Mouse (Mus musculus) layer of hippocampus, adult 8-10 months (tissue): ENCODE data around the gene Fkbp6. TPM values are rescaled to one million over a fixed set of nuclear protein-coding genes. Genes with fewer than 3 reads are reported as not detected.

Experiments used
- microRNA-seq, 2 experiments: library from miRNA; unstranded; fragments of <30 nt; microRNA quantifications; one replicate each; pipeline ENCODE4 v1.2.0; 2022
- total RNA-seq, 4 experiments: library from RNA; stranded (reverse); gene quantifications; 2 replicates each; pipeline ENCODE4 v1.2.4; 2022

Gene Fkbp6
- total RNA-seq, 4 experiments from 2014 or later = 0.25 to 0.80 (median 0.61) TPM; not detected in 1

Small RNAs within 50 kb of the gene (microRNA-seq; reads per million reads assigned to microRNA genes)
- 0.32 to 1.0 reads per million in 2 experiments for gene Mir7033

Other genes with a start within 250 kb of the Fkbp6 start
- gene Tbl2, start 200.4 kb downstream of the Fkbp6 start, total RNA-seq = 10 to 100 TPM; 25.4 to 34.4 (median 28.4) TPM
- gene Bcl7b, start 181.8 kb downstream of the Fkbp6 start, total RNA-seq = 10 to 100 TPM; 46.6 to 51.8 (median 49.6) TPM
- gene Baz1b, start 162.8 kb downstream of the Fkbp6 start, total RNA-seq = 10 to 100 TPM; 67.3 to 95.8 (median 83.4) TPM
- 1 to 10 TPM; 4.7 to 7.4 (median 5.7) TPM for gene Fzd9, start 98.8 kb downstream of the Fkbp6 start, total RNA-seq
- gene Trim50, start 3.3 kb upstream of the Fkbp6 start, total RNA-seq = not detected
- gene Nsun5, start 19.9 kb upstream of the Fkbp6 start, total RNA-seq = 10 to 100 TPM; 23.5 to 30.2 (median 26.1) TPM
- gene Pom121, start 44.5 kb upstream of the Fkbp6 start, total RNA-seq = 10 to 100 TPM; 45.0 to 48.3 (median 46.9) TPM
- gene Hip1, start 195.1 kb upstream of the Fkbp6 start, total RNA-seq = 10 to 100 TPM; 34.4 to 48.8 (median 44.9) TPM
- not detected for gene Ccl26, start 213.5 kb upstream of the Fkbp6 start, total RNA-seq
- under 1 TPM in 1 of 4 experiments, not detected in 3; 0.61 TPM for gene Ccl24, start 223.0 kb upstream of the Fkbp6 start, total RNA-seq